Mouse (Mus musculus) B cell, adult 67 days (primary cell): Measurements from ENCODE around the gene Scarb2. TPM values are rescaled to one million over a fixed set of nuclear protein-coding genes. Genes with fewer than 3 reads are reported as not detected.

Source experiments
- total RNA-seq, 2 experiments: library from RNA; stranded (reverse); gene quantifications; 4 replicates each; pipeline ENCODE4 v1.2.4; 2023

Gene Scarb2
- 10 to 100 TPM; 31.1 to 33.0 TPM for total RNA-seq

DNA sequence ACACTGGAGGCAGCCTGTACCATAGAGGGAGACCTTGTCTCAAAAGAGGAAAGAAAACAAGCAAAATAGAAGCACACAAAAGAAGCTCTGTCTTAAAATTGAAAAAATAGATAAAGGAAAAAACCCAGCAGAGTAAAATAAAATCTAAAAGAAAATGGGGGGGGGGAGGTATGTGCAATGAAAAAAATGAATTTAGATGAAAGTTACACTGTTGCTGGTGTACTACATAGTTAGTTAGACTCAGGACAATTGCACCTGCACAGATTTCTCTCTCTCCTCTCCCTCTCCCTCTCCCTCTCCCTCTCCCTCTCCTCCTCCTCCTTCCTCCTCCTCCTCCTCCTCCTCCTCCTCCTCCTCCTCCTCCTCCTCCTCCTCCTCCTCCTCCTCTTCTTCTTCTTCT, at the start of gene Scarb2:
Scarb2 (minus strand) TSS at position 101 of the 400 bp plus-strand sequence.

DNA sequence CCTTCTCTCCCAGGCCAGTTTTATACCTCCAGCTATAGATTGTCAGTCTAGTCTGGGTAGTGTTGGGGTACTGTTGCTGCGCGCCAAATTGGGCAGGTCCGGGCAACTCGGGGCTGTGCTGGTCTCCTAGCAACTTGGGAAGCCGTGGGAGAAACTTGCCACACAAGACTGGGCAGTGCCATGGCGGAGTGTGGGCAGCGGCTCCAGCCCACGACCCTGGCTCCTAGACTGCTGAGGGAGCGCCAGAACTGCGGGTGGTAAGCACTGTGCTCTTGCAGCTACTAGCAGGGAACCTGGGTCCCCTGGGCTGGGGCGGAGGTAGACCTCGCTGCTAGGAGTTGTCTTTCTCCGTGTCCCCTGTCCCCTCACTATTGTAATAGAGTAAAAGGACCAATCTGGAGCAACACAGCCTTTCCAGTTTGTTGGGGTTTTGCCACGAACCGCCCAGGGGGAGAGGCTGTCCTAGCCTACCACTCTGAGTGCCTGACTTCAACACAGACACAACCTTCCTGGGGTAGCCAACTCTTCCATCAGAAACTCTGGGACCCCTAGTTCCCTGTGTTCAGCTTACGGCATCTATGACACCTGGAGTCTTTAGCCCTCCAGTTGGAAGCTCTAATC, 48.4 kb upstream of the Scarb2 start, which contains the start of gene Fam47e:
Fam47e (plus strand) TSS at position 179 of the 621 bp plus-strand sequence.

DNA sequence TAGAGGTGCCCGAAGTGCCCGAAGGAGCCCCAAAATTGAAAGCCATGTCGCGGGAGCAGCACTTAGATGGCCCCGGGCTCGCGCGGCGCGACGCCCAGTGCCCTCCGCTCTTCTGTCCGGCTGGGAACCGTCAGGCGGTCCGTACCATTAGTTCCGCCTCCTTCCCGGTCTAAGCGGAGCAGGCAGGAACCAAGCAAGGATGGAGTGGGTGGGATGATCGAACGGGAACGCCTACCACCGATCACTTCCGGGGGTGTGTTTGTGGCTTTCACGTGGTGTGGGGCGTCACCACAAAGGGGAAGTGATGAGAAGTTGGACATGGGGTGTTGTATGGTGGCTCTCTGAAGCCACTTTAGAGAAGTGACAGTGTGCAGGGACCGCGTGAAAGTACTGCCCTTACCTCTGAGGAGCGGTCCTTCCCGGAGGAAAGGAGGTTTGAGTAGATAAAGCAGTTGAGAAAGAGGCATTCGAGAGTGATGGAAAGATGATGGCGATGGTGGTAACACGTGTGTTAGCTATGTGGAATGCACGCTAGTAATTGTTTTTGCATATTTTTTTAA, 71.5 kb downstream of the Scarb2 start, which contains the start of gene Nup54:
Nup54 (minus strand) TSS at position 195 of the 560 bp plus-strand sequence.

Other genes with a start within 250 kb of the Scarb2 start
- gene Naaa, start 228.7 kb downstream of the Scarb2 start, total RNA-seq = 10 to 100 TPM; 41.9 to 43.3 TPM
- gene Sdad1, start 196.4 kb downstream of the Scarb2 start, total RNA-seq = 100 to 1,000 TPM; 109 to 111 TPM
- 1 to 10 TPM in 1 of 2 experiments, not detected in 1; 1.3 TPM for gene Cxcl9, start 178.8 kb downstream of the Scarb2 start, total RNA-seq
- 1 to 10 TPM in 1 of 2 experiments, not detected in 1; 1.5 TPM for gene Art3, start 175.0 kb downstream of the Scarb2 start, total RNA-seq
- gene Cxcl10, start 157.9 kb downstream of the Scarb2 start, total RNA-seq = 1 to 10 TPM in 1 of 2 experiments, not detected in 1; 1.5 TPM
- gene Nup54, start 71.6 kb downstream of the Scarb2 start, total RNA-seq = 10 to 100 TPM; 55.3 to 60.4 TPM
- not detected for gene Fam47e, start 48.2 kb upstream of the Scarb2 start, total RNA-seq
- gene Stbd1, start 96.2 kb upstream of the Scarb2 start, total RNA-seq = 1 to 10 TPM; 5.6 to 7.6 TPM
- under 1 TPM in 1 of 2 experiments, not detected in 1; 0.32 TPM for gene Ccdc158, start 168.4 kb upstream of the Scarb2 start, total RNA-seq
- not detected for gene Shroom3, start 176.6 kb upstream of the Scarb2 start, total RNA-seq